Mouse (Mus musculus) E14TG2a.4 (cell line): Measurements from ENCODE around the gene Tinagl1.

ENCODE experiments used
- H3K27me3 ChIP-seq: 2 replicates; pipeline ENCODE4 v1.6.1; 2014; ENCODE audit warnings: low read length, control low read depth; ENCODE audit not compliant: insufficient read depth
- H3K36me3 ChIP-seq: 2 replicates; pipeline ENCODE4 v1.6.1; 2014; ENCODE audit warnings: low read length, control low read depth; ENCODE audit not compliant: insufficient read depth
- H3K4me1 ChIP-seq: replicated peaks from 2 replicates; pipeline ENCODE4 v1.6.1; 2014; ENCODE audit warnings: low read depth, low read length, control low read depth
- H3K4me3 ChIP-seq: replicated peaks from 2 replicates; pipeline ENCODE4 v1.5.1; 2014; ENCODE audit warnings: mild to moderate bottlenecking, low read length
- H3K9me3 ChIP-seq: 2 replicates; pipeline ENCODE4 v1.6.1; 2014; ENCODE audit warnings: low read length, control low read depth
- CTCF ChIP-seq: conservative IDR thresholded peaks from 2 replicates; pipeline ENCODE4 v1.5.1; 2014; ENCODE audit warnings: low read length
- NANOG ChIP-seq: IDR thresholded peaks from 2 replicates; pipeline ENCODE4 v1.6.1; 2014; ENCODE audit warnings: borderline replicate concordance, low read length, mixed read lengths
- POU5F1 ChIP-seq: IDR thresholded peaks from 2 replicates; pipeline ENCODE4 v1.6.1; 2014; ENCODE audit warnings: low read length, borderline replicate concordance

The Tinagl1 gene

DNA sequence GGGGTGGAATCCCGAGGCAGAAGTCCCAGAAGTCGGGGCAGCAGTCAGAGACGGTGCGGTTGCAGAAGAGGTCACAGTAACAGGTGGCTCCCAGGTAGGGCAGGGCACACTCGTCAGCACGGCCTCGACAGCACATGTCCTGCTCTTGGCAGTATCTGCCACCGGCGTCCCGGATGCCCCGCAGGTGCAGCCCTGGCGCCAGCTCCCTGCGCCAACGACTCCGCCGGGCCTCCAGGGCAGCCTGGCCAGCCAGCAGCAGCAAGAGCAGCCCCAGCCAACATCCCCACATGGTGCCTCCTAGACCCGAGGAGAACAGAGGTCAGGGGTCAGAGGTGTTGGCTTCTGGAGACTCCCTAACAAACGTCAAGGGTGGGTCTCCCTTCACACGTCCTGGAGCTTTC is 1.0 kb downstream of the Tinagl1 start:
- TF ChIP-seq NANOG: no peak
- no peak for TF ChIP-seq CTCF
- TF ChIP-seq POU5F1: no peak
- Histone ChIP-seq H3K27me3 (peaks cover 73% of the 10 kb centered on the region), H3K4me3 (peak overlapping the region; percentile 66), H3K9me3 (no peaks in the 10 kb centered on the region), H3K36me3 (no peaks in the 10 kb centered on the region), H3K4me1 (peaks cover 76% of the 10 kb centered on the region)

DNA sequence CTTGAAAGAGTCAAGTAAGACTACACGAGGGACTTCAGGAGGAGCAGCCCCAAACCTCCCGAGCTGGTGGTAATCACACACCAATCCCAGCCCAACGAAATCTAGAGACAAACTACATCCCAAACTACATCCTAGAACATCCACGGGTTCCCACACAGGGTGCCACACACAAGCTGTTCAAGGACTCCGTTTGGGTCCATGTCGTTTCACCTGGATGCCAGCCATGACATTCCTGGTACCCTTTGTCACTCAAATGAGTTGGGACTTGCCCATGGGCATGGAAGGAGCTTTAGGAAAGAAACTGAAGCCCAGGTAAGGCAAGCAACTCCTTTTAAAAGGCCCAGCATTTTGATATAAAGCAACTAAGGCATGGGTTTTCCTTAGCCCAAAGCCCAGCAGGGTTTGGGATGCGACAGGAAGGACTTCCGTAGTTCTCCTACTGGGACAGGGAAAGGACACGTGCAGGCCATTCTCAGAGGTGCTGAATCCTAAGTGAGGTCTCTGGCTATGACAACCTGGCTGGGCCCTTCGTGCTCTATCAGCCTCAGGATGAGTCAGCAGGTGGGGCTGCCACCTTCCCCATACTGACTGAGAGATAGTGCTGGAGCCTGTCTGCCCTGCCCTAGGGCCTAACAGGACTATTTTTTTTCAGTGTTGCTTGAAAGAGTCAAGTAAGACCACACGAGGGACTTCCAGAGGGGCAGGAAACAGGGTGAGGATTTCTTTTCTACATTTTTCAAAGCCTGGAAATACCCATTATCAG is 1.7 kb downstream of the Tinagl1 start:
- Histone ChIP-seq H3K4me1 (peaks cover 83% of the 10 kb centered on the region), H3K9me3 (no peaks in the 10 kb centered on the region), H3K4me3 (peak overlapping the region; percentile 66), H3K27me3 (peaks cover 77% of the 10 kb centered on the region), H3K36me3 (no peaks in the 10 kb centered on the region)
- no peak for TF ChIP-seq POU5F1
- no peak for TF ChIP-seq NANOG
- no peak for TF ChIP-seq CTCF

DNA sequence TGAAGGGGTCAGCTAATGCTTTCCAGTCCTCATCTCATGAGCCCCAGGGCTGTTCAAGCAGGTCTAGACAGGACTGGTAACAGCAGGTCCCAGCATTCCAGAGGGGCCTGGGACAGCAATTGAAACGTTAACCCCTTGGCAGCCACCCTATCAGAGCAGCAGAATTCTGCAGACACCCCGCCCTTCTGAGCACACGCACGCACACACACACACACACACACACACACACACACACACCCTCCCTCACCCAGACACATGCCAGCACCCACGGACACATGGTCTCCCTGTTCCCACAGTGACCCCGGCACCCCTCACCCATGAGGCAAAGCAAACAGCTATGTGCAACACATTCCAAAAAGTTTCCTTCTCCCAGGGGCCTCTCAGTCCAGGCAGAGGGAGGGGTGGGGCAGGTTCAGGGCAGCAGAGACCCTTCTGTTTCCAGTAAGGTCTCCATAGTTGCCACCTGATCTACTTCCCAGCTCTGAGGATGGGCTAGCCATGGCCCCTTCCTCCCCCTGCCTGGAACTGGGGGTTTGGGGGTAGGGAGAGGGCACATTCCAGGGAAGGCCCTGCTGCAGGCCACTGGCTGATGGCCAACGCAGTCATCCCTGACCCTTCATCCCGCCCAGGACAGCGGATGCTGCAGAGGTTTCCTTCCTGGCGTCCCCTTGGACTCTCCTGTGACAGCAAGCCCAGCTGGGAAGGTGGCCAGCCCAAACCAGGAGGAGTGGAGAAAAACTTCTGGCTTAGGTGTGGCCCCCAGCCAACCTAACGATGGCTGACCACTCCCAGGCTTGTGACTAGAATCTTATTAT is 2.8 kb downstream of the Tinagl1 start:
- H3K4me1 ChIP-seq: peaks cover 86% of the 10 kb centered on the region
- no peaks in the 10 kb centered on the region for H3K36me3 ChIP-seq
- H3K27me3 ChIP-seq: peaks cover 81% of the 10 kb centered on the region
- no peaks in the 10 kb centered on the region for H3K9me3 ChIP-seq
- no peak overlapping the region for H3K4me3 ChIP-seq
- TF ChIP-seq NANOG: no peak
- no peak for TF ChIP-seq POU5F1
- TF ChIP-seq CTCF: no peak

DNA sequence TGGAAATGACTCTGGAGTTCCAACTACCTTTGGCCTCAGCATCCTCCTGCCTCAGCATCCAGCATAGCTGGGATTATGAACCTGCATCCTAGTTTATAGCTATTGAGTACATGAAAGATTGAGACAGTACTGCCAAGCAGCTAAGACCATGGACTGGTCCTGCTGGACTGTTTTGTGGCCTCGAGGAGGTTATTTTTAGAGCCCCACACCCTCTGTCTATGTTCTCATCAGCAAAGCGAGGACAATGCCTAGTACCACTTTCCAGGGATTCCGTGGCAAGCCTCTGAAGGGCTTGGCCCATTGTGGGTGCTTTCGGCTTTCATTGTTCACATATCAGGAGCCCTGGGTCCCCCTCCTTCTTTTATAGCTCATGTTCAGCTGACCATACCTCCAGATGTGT is 4.6 kb downstream of the Tinagl1 start:
- no peak overlapping the region for H3K4me3 ChIP-seq
- TF ChIP-seq POU5F1 (no peak), CTCF (no peak), NANOG (no peak)
- peaks cover 82% of the 10 kb centered on the region for H3K27me3 ChIP-seq
- no peaks in the 10 kb centered on the region for H3K36me3 ChIP-seq
- H3K9me3 ChIP-seq: no peaks in the 10 kb centered on the region
- peaks cover 84% of the 10 kb centered on the region for H3K4me1 ChIP-seq

DNA sequence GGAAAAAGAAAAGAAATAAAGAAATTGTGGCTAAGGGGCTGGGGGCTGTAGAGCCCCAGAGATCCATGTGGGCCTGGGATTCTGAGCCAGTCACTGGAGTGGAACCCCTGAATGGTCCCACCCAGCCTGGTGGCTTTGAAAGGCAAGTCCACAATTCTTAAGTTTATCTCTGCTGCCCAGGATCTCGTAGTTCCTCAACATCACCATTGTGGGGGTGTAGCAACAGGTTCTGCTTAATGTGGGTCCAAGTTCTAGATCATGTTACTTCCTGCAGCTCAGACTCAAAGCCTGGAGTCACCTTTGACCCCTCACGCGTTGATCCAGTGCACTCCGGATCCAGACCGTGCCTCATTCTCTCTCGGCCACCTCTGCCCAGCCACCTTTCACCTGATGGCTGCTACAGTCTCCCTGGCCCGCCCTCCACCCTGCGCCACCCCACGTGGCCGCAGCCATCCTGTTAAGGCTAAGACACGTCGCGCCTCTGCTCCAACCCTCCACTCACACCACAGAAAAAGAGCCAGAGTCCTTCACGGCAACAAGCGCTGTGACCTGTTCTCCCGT is 5.4 kb downstream of the Tinagl1 start:
- Histone ChIP-seq H3K9me3 (no peaks in the 10 kb centered on the region), H3K36me3 (no peaks in the 10 kb centered on the region), H3K4me3 (0 out of 2 replicates have a peak overlapping the region, but pooled peaks have one; percentile 1), H3K27me3 (peaks cover 86% of the 10 kb centered on the region), H3K4me1 (peaks cover 75% of the 10 kb centered on the region)
- no peak for TF ChIP-seq CTCF
- no peak for TF ChIP-seq POU5F1
- TF ChIP-seq NANOG: no peak

DNA sequence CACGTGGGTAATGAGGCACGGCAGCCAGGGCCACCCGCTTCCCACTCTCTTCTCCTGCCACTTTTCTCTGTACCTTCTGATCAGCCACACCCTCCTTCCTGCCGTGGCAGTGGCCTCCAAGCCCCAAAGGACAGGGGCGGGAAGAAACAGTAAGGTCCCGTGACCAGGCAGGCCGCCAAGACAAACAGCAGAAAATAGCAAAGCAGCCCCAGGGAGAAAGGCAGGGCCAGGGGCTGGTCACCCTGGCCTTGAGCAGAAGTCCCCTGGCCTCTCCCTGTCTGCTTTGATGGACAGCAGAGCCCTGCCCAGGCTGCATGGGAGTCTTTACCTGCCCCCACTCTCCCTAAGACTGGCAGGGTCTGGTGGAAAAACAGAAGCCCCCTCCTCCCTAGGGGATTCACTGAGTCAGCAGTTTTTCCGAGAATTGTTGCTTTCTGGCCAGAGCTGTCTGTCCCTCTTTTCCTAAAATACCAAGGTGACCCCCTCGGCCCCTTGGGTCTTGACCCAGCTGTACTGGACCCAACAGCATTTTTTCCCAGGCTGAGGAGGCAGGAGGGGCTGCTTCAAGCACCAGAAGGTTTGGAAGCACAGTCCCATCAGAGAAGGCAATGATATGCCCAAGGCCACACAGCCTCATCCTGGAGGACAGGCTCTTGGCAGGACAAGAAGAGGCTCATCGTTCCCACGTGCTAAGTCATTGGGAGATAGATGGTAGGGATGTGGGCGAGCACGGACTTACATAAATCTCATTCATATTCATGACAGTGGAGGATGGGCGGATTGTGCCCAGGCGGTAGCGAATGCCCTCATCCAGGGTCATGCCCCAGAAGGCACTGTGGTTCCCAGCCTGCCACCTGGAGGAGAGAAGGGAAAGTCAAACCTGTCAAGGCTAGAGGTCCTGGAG is 6.4 kb downstream of the Tinagl1 start:
- no peak for TF ChIP-seq POU5F1
- peaks cover 74% of the 10 kb centered on the region for H3K4me1 ChIP-seq
- H3K36me3 ChIP-seq: no peaks in the 10 kb centered on the region
- H3K4me3 ChIP-seq: 0 out of 2 replicates have a peak overlapping the region, but pooled peaks have one; percentile 4
- H3K9me3 ChIP-seq: no peaks in the 10 kb centered on the region
- peaks cover 86% of the 10 kb centered on the region for H3K27me3 ChIP-seq

DNA sequence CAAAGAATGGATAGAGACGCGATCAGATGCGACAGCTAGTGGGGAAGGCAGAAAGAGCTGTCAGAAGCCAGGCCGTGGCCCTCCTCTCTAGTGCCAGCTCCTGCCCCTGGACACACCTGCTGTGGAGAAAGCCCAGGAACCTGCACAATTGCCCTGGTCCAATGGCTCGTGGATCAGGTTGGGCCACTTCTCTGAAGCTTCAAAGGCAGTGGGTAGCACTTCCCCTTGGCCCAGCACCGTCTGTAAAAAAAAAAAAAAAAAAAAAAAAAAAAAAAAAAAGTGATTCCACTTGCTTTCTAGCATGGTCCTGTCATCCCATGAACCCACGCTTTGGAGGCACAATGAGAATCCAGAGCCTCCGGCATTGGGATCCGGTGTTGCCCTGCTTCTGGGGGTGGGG is 7.1 kb downstream of the Tinagl1 start:
- peaks cover 86% of the 10 kb centered on the region for H3K27me3 ChIP-seq
- no peaks in the 10 kb centered on the region for H3K36me3 ChIP-seq
- H3K9me3 ChIP-seq: no peaks in the 10 kb centered on the region
- no peak for TF ChIP-seq CTCF
- TF ChIP-seq NANOG: no peak
- TF ChIP-seq POU5F1: no peak
- H3K4me1 ChIP-seq: peaks cover 75% of the 10 kb centered on the region
- H3K4me3 ChIP-seq: peak overlapping the region; percentile 54
